Mouse (Mus musculus): ENCODE data around the gene Tcf12. TPM values are rescaled to one million over a fixed set of nuclear protein-coding genes. Genes with fewer than 3 reads are reported as not detected.

Tcf12 gene
- polyA plus RNA-seq, 1 experiment from 2014 or later: 8.2 TPM

- Histone ChIP-seq H3K9me3 (replicated peaks; ENCODE audit: control insufficient read depth, low read length) (no peaks in the 10 kb centered on the region), H3K4me3 (ENCODE audit: low read depth, low read length) (no peak overlapping the region), H3K4me1 (ENCODE audit: control insufficient read depth, low read depth, low read length) (no peaks in the 10 kb centered on the region; the same call in none of the 2 replicates), H3K4me2 (ENCODE audit: low read depth, low read length) (no peak overlapping the region), H3K9ac (ENCODE audit: low read depth, low read length) (no peak overlapping the region), H3K27ac (ENCODE audit: low read length) (no peak overlapping the region), H3K27me3 (ENCODE audit: control insufficient read depth, insufficient read depth, low read depth, low read length) (no peaks in the 10 kb centered on the region), H3K36me3 (ENCODE audit: control insufficient read depth, insufficient read depth) (no peaks in the 10 kb centered on the region; the same call in 1 of the 2 replicates)
- 79% methylated on average over 2 of the region's 2 CpGs for WGBS (ENCODE audit: insufficient replicate concordance)
- ATAC-seq (ENCODE audit: low read depth): no peak
Observed at GRCm38 (mm10) chr9:71953217-71953616, 158.5 kb downstream of the Tcf12 start.

- WGBS (ENCODE audit: insufficient replicate concordance): 46% methylated on average over 1 of the region's 1 CpGs
- Histone ChIP-seq H3K36me3 (ENCODE audit: control insufficient read depth, insufficient read depth) (no peaks in the 10 kb centered on the region; the same call in 1 of the 2 replicates), H3K4me3 (ENCODE audit: low read depth, low read length) (no peak overlapping the region), H3K4me2 (ENCODE audit: low read depth, low read length) (no peak overlapping the region), H3K9ac (ENCODE audit: low read depth, low read length) (no peak overlapping the region), H3K27me3 (ENCODE audit: control insufficient read depth, insufficient read depth, low read depth, low read length) (no peaks in the 10 kb centered on the region), H3K4me1 (ENCODE audit: control insufficient read depth, low read depth, low read length) (no peaks in the 10 kb centered on the region; the same call in none of the 2 replicates), H3K27ac (ENCODE audit: low read length) (no peak overlapping the region; the same call in 1 of the 2 replicates), H3K9me3 (replicated peaks; ENCODE audit: control insufficient read depth, low read length) (no peaks in the 10 kb centered on the region)
- ATAC-seq (ENCODE audit: low read depth): peak; percentile 41; the same call in 1 of the 2 replicates
Observed at GRCm38 (mm10) chr9:71952621-71953076, 159.0 kb downstream of the Tcf12 start.

GRCm38 (mm10) chr9:71951926-71952325, 159.7 kb downstream of the Tcf12 start:
- H3K27me3 ChIP-seq (ENCODE audit: control insufficient read depth, insufficient read depth, low read depth, low read length): no peaks in the 10 kb centered on the region
- 67% methylated on average over 2 of the region's 2 CpGs for WGBS (ENCODE audit: insufficient replicate concordance)

DNA sequence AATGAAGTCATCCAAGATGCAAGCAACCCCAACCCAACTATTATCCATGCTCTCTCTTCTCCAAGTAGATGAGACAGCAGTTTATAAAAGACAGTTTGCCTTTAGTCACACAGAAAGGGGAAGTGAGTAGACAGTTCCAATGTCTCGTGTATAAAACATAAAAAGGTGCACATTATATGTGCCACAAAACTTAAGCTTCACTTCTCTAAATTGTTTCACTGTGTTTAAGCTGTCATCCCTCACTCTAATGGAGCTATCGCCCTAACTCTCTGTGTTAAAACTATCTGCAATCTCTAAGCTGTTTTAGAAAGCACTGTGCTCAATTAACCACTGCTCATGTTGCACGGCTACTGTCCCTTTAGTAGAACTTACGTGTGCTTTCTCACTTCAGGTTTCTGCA, 160.3 kb downstream of the Tcf12 start:
- no peak overlapping the region for H3K27ac ChIP-seq (ENCODE audit: low read length)
- no peak overlapping the region for H3K4me3 ChIP-seq (ENCODE audit: low read depth, low read length)
- ATAC-seq (ENCODE audit: low read depth): no peak
- no peaks in the 10 kb centered on the region for H3K9me3 ChIP-seq (replicated peaks; ENCODE audit: control insufficient read depth, low read length)
- H3K4me2 ChIP-seq (ENCODE audit: low read depth, low read length): no peak overlapping the region
- H3K9ac ChIP-seq (ENCODE audit: low read depth, low read length): no peak overlapping the region
- WGBS (ENCODE audit: insufficient replicate concordance): 36% methylated on average over 4 of the region's 4 CpGs
- no peaks in the 10 kb centered on the region; the same call in 1 of the 2 replicates for H3K36me3 ChIP-seq (ENCODE audit: control insufficient read depth, insufficient read depth)
- no peaks in the 10 kb centered on the region for H3K27me3 ChIP-seq (ENCODE audit: control insufficient read depth, insufficient read depth, low read depth, low read length)
- no peaks in the 10 kb centered on the region; the same call in 1 of the 2 replicates for H3K4me1 ChIP-seq (ENCODE audit: control insufficient read depth, low read depth, low read length)

More at GRCm38 (mm10) chr9:71951926-71952325, 159.7 kb downstream of the Tcf12 start:
- no peak overlapping the region for H3K4me2 ChIP-seq (ENCODE audit: low read depth, low read length)
- H3K27ac ChIP-seq (ENCODE audit: low read length): no peak overlapping the region
- H3K9me3 ChIP-seq (replicated peaks; ENCODE audit: control insufficient read depth, low read length): no peaks in the 10 kb centered on the region
- no peaks in the 10 kb centered on the region; the same call in 1 of the 2 replicates for H3K36me3 ChIP-seq (ENCODE audit: control insufficient read depth, insufficient read depth)
- H3K4me3 ChIP-seq (ENCODE audit: low read depth, low read length): no peak overlapping the region
- H3K9ac ChIP-seq (ENCODE audit: low read depth, low read length): no peak overlapping the region
- no peaks in the 10 kb centered on the region; the same call in none of the 2 replicates for H3K4me1 ChIP-seq (ENCODE audit: control insufficient read depth, low read depth, low read length)
- no peak for ATAC-seq (ENCODE audit: low read depth)

GRCm38 (mm10) chr9:71944801-71945200, 166.9 kb downstream of the Tcf12 start:
- no peak overlapping the region for H3K9ac ChIP-seq (ENCODE audit: low read depth, low read length)
- peak; percentile 68 for ATAC-seq (ENCODE audit: low read depth)

DNA sequence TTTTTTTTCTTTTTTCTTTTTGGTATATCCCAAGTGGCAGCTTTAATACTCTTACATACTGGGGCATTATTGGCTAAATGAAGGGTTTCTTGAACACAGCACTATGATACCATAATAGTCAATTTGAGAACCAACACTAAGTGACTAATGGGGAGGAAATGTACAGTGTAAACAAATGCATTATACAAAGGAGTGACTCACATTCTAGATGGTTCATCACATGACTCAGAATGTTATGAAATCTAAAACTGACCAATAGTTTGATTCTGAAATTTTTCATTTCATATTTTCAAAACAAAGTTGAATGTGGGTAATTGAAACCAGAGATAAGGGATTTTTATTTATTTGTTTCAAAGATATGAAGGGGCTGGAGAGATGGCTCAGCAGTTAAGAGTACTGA, 169.2 kb downstream of the Tcf12 start:
- Histone ChIP-seq H3K27me3 (ENCODE audit: control insufficient read depth, insufficient read depth, low read depth, low read length) (no peaks in the 10 kb centered on the region), H3K4me1 (ENCODE audit: control insufficient read depth, low read depth, low read length) (peaks cover 5% of the 10 kb centered on the region), H3K9ac (ENCODE audit: low read depth, low read length) (no peak overlapping the region), H3K4me3 (ENCODE audit: low read depth, low read length) (no peak overlapping the region), H3K36me3 (ENCODE audit: control insufficient read depth, insufficient read depth) (no peaks in the 10 kb centered on the region), H3K27ac (ENCODE audit: low read length) (no peak overlapping the region), H3K4me2 (ENCODE audit: low read depth, low read length) (no peak overlapping the region), H3K9me3 (replicated peaks; ENCODE audit: control insufficient read depth, low read length) (no peaks in the 10 kb centered on the region)
- ATAC-seq (ENCODE audit: low read depth): no peak

More at GRCm38 (mm10) chr9:71944801-71945200, 166.9 kb downstream of the Tcf12 start:
- WGBS (ENCODE audit: insufficient replicate concordance): 34% methylated on average over 4 of the region's 4 CpGs
- Histone ChIP-seq H3K27ac (ENCODE audit: low read length) (no peak overlapping the region), H3K4me1 (ENCODE audit: control insufficient read depth, low read depth, low read length) (peaks cover 5% of the 10 kb centered on the region), H3K9me3 (replicated peaks; ENCODE audit: control insufficient read depth, low read length) (no peaks in the 10 kb centered on the region), H3K27me3 (ENCODE audit: control insufficient read depth, insufficient read depth, low read depth, low read length) (no peaks in the 10 kb centered on the region), H3K36me3 (ENCODE audit: control insufficient read depth, insufficient read depth) (no peaks in the 10 kb centered on the region), H3K4me3 (ENCODE audit: low read depth, low read length) (no peak overlapping the region), H3K4me2 (ENCODE audit: low read depth, low read length) (no peak overlapping the region)

DNA sequence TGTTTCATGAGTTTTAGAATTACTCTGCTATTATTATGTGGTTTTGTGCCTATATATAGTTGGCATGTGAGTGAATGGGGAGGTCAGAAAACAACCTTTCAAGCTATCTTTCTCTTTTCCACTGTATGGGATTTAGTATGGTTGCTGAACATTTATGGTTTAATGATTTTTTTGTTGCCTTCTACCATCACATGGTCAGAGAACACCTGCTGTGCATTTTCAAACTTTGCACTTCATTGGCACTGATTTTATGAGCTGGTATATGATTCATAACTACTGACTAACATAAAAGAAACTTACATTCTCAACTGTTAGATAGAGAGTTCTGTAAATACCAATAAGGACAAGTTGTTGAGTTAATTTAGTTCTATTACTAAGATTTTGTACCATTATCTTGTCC, 171.7 kb downstream of the Tcf12 start:
- Histone ChIP-seq H3K9me3 (replicated peaks; ENCODE audit: control insufficient read depth, low read length) (no peaks in the 10 kb centered on the region), H3K27me3 (ENCODE audit: control insufficient read depth, insufficient read depth, low read depth, low read length) (no peaks in the 10 kb centered on the region), H3K4me1 (ENCODE audit: control insufficient read depth, low read depth, low read length) (peaks cover 5% of the 10 kb centered on the region), H3K9ac (ENCODE audit: low read depth, low read length) (no peak overlapping the region), H3K27ac (ENCODE audit: low read length) (no peak overlapping the region), H3K4me2 (ENCODE audit: low read depth, low read length) (no peak overlapping the region), H3K36me3 (ENCODE audit: control insufficient read depth, insufficient read depth) (no peaks in the 10 kb centered on the region), H3K4me3 (ENCODE audit: low read depth, low read length) (no peak overlapping the region)
- ATAC-seq (ENCODE audit: low read depth): no peak

GRCm38 (mm10) chr9:71936199-71936598, 175.5 kb downstream of the Tcf12 start:
- Histone ChIP-seq H3K9ac (ENCODE audit: low read depth, low read length) (no peak overlapping the region), H3K4me1 (ENCODE audit: control insufficient read depth, low read depth, low read length) (no peaks in the 10 kb centered on the region), H3K27me3 (ENCODE audit: control insufficient read depth, insufficient read depth, low read depth, low read length) (no peaks in the 10 kb centered on the region), H3K4me3 (ENCODE audit: low read depth, low read length) (no peak overlapping the region), H3K36me3 (ENCODE audit: control insufficient read depth, insufficient read depth) (no peaks in the 10 kb centered on the region), H3K9me3 (replicated peaks; ENCODE audit: control insufficient read depth, low read length) (no peaks in the 10 kb centered on the region), H3K27ac (ENCODE audit: low read length) (no peak overlapping the region), H3K4me2 (ENCODE audit: low read depth, low read length) (no peak overlapping the region)
- 77% methylated on average over 1 of the region's 1 CpGs for WGBS (ENCODE audit: insufficient replicate concordance)
- ATAC-seq (ENCODE audit: low read depth): no peak

GRCm38 (mm10) chr9:71934833-71935232, 176.8 kb downstream of the Tcf12 start:
- no peak for ATAC-seq (ENCODE audit: low read depth)
- H3K9me3 ChIP-seq (replicated peaks; ENCODE audit: control insufficient read depth, low read length): no peaks in the 10 kb centered on the region
- no peak overlapping the region for H3K9ac ChIP-seq (ENCODE audit: low read depth, low read length)
- no peak overlapping the region for H3K27ac ChIP-seq (ENCODE audit: low read length)
- H3K36me3 ChIP-seq (ENCODE audit: control insufficient read depth, insufficient read depth): no peaks in the 10 kb centered on the region
- no peak overlapping the region for H3K4me2 ChIP-seq (ENCODE audit: low read depth, low read length)
- no peak overlapping the region for H3K4me3 ChIP-seq (ENCODE audit: low read depth, low read length)
- H3K27me3 ChIP-seq (ENCODE audit: control insufficient read depth, insufficient read depth, low read depth, low read length): no peaks in the 10 kb centered on the region
- H3K4me1 ChIP-seq (ENCODE audit: control insufficient read depth, low read depth, low read length): no peaks in the 10 kb centered on the region; the same call in 1 of the 2 replicates
- 65% methylated on average over 3 of the region's 3 CpGs for WGBS (ENCODE audit: insufficient replicate concordance)
